Mouse (Mus musculus): ENCODE data around the gene Opcml.

Gene Opcml

GRCm38 (mm10) chr9:28121858-28122257 is 331.3 kb downstream of the Opcml start:
- no peaks in the 10 kb centered on the region for H3K4me1 ChIP-seq (replicated peaks; ENCODE audit: low read depth, low read length)
- no peak overlapping the region for H3K4me3 ChIP-seq (replicated peaks; ENCODE audit: low read length)
- no peaks in the 10 kb centered on the region for H3K36me3 ChIP-seq (ENCODE audit: insufficient read depth, low read length)
- no peaks in the 10 kb centered on the region for H3K9me3 ChIP-seq (ENCODE audit: low read length)
- TF ChIP-seq CTCF (conservative IDR thresholded peaks at IDR 0.05; ENCODE audit: low read length), result no peak
- TF ChIP-seq NANOG (IDR thresholded peaks at IDR 0.05; ENCODE audit: borderline replicate concordance, low read length), result no peak
- no peak for TF ChIP-seq POU5F1 (IDR thresholded peaks at IDR 0.05; ENCODE audit: borderline replicate concordance, low read length)
- no peaks in the 10 kb centered on the region for H3K27me3 ChIP-seq (ENCODE audit: insufficient read depth, low read length)

DNA sequence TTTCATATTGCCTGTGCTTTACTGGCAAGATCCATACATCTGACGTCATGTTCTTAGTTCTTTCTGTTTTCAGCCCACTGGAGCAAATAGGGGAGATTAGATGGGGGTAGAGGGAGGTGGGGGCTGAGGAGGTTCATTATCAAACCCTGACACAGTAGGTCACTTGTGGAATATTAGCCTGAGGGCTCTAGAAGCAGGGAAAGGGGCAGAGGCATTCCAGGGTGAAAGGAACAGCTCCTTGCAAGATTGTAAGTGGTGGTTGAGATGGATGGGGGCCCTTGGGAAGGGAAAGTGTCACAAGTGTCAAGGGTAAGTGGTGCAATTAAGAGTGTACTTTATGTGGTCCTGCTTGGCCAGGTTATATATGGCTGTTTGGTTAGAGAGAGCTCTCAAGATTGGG is 338.2 kb downstream of the Opcml start:
- no peaks in the 10 kb centered on the region for H3K36me3 ChIP-seq (ENCODE audit: insufficient read depth, low read length)
- H3K9me3 ChIP-seq (ENCODE audit: low read length), result no peaks in the 10 kb centered on the region
- TF ChIP-seq NANOG (IDR thresholded peaks at IDR 0.05; ENCODE audit: borderline replicate concordance, low read length) (no peak), CTCF (conservative IDR thresholded peaks at IDR 0.05; ENCODE audit: low read length) (no peak), POU5F1 (IDR thresholded peaks at IDR 0.05; ENCODE audit: borderline replicate concordance, low read length) (no peak)
- no peak overlapping the region for H3K4me3 ChIP-seq (replicated peaks; ENCODE audit: low read length)
- H3K27me3 ChIP-seq (ENCODE audit: insufficient read depth, low read length), result no peaks in the 10 kb centered on the region
- no peaks in the 10 kb centered on the region for H3K4me1 ChIP-seq (replicated peaks; ENCODE audit: low read depth, low read length)

DNA sequence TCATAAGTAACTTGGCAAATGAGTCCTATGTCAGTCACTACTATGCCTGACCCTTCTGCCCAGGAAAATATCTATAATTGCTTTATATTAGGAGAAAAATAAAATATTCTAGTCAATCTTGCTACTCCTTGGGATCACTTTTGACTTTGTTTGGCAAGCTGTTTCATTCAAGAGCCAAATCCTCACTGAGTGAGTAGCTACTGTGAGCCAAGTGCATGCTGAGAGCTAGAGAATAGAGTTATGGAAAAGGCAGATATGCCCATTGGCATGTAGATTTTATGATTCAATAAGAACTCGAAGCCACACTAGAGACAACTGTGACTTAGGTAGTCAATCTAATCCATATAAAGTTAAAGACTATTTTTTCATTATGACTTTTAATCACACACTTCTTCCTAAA is 340.9 kb downstream of the Opcml start:
- no peak overlapping the region for H3K4me3 ChIP-seq (replicated peaks; ENCODE audit: low read length)
- TF ChIP-seq POU5F1 (IDR thresholded peaks at IDR 0.05; ENCODE audit: borderline replicate concordance, low read length) (no peak), NANOG (IDR thresholded peaks at IDR 0.05; ENCODE audit: borderline replicate concordance, low read length) (no peak), CTCF (conservative IDR thresholded peaks at IDR 0.05; ENCODE audit: low read length) (no peak)
- H3K9me3 ChIP-seq (ENCODE audit: low read length), result no peaks in the 10 kb centered on the region
- H3K4me1 ChIP-seq (replicated peaks; ENCODE audit: low read depth, low read length), result no peaks in the 10 kb centered on the region
- H3K27me3 ChIP-seq (ENCODE audit: insufficient read depth, low read length), result no peaks in the 10 kb centered on the region
- H3K36me3 ChIP-seq (ENCODE audit: insufficient read depth, low read length), result no peaks in the 10 kb centered on the region

DNA sequence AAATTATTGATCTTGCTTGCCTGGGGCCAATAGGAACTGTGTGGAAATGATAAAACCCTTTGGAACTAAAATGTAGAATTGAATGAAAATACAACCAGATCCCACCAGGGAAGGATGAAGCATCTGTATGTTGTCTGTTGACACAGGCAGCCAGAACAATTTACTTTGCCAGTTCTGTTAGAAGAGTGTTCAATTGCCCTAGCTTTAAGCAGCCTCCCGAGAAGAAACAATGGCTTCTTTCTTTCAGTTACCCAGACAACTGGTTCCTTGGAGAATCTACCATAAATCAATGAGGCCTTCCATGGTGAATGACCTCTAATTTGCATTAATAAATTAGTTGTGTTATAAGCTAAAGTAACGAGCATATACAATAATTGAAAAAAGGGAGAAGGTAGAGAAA is 346.0 kb downstream of the Opcml start:
- no peaks in the 10 kb centered on the region for H3K36me3 ChIP-seq (ENCODE audit: insufficient read depth, low read length)
- no peak overlapping the region for H3K4me3 ChIP-seq (replicated peaks; ENCODE audit: low read length)
- no peaks in the 10 kb centered on the region for H3K9me3 ChIP-seq (ENCODE audit: low read length)
- H3K4me1 ChIP-seq (replicated peaks; ENCODE audit: low read depth, low read length), result no peaks in the 10 kb centered on the region
- TF ChIP-seq CTCF (conservative IDR thresholded peaks at IDR 0.05; ENCODE audit: low read length), result no peak
- no peak for TF ChIP-seq POU5F1 (IDR thresholded peaks at IDR 0.05; ENCODE audit: borderline replicate concordance, low read length)
- no peak for TF ChIP-seq NANOG (IDR thresholded peaks at IDR 0.05; ENCODE audit: borderline replicate concordance, low read length)
- H3K27me3 ChIP-seq (ENCODE audit: insufficient read depth, low read length), result no peaks in the 10 kb centered on the region

DNA sequence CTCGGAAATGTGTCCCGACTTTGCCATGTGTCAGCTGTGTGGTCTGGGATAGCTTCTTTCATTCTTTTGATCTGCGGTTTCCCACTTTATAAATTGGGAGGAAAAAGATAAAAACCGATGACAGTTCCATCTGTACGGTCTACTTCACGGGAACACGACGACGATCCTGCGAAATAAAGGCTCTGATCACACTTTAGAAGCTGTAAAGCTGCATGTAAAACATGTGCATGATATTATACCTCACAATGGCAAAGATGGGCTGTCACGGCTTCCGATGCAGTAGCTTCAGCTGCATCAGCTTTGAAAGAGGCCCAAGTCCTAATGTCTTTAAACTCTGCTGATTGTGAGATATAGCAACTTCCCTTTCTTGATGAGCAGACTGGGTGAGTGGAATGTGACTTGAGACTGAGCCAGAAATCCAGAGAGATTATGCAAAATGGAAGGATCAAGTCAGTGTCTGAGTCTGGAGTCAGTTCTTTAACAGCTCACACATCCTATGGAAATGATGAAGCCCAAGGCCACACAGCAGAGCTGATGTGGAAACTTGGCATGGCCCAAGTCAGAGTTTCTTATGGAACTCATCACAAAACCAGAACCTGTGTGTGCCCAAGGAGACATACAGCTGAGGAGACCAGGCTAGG is 349.5 kb downstream of the Opcml start:
- Histone ChIP-seq H3K9me3 (ENCODE audit: low read length) (no peaks in the 10 kb centered on the region), H3K4me3 (replicated peaks; ENCODE audit: low read length) (no peak overlapping the region), H3K27me3 (ENCODE audit: insufficient read depth, low read length) (no peaks in the 10 kb centered on the region), H3K36me3 (ENCODE audit: insufficient read depth, low read length) (no peaks in the 10 kb centered on the region), H3K4me1 (replicated peaks; ENCODE audit: low read depth, low read length) (no peaks in the 10 kb centered on the region)
- TF ChIP-seq NANOG (IDR thresholded peaks at IDR 0.05; ENCODE audit: borderline replicate concordance, low read length) (no peak), CTCF (conservative IDR thresholded peaks at IDR 0.05; ENCODE audit: low read length) (no peak), POU5F1 (IDR thresholded peaks at IDR 0.05; ENCODE audit: borderline replicate concordance, low read length) (no peak)

DNA sequence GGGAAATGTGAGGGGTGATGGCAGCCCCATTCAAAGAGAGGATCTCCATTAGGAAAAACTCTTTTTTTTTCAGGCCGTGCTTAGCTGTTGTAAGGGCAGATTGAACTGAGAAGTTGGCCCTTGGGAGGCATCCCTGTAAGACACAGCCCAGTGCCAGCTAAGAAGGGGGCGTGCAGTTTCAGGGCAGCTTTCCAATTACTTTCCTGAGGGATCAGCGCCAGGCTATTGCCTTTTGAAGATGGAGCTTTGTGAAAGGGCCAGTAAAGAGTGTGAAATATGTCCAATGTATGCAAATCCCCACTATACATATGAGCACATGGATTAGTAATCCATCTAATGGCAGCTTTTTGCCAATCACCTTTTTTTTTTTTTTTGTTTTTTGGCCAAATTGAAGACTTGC is 358.9 kb downstream of the Opcml start:
- no peak overlapping the region for H3K4me3 ChIP-seq (replicated peaks; ENCODE audit: low read length)
- H3K27me3 ChIP-seq (ENCODE audit: insufficient read depth, low read length), result no peaks in the 10 kb centered on the region
- no peaks in the 10 kb centered on the region for H3K9me3 ChIP-seq (ENCODE audit: low read length)
- TF ChIP-seq CTCF (conservative IDR thresholded peaks at IDR 0.05; ENCODE audit: low read length) (no peak), NANOG (IDR thresholded peaks at IDR 0.05; ENCODE audit: borderline replicate concordance, low read length) (no peak), POU5F1 (IDR thresholded peaks at IDR 0.05; ENCODE audit: borderline replicate concordance, low read length) (no peak)
- H3K36me3 ChIP-seq (ENCODE audit: insufficient read depth, low read length), result no peaks in the 10 kb centered on the region
- no peaks in the 10 kb centered on the region for H3K4me1 ChIP-seq (replicated peaks; ENCODE audit: low read depth, low read length)

GRCm38 (mm10) chr9:28153748-28154147 is 363.2 kb downstream of the Opcml start:
- H3K36me3 ChIP-seq (ENCODE audit: insufficient read depth, low read length), result no peaks in the 10 kb centered on the region
- no peak for TF ChIP-seq POU5F1 (IDR thresholded peaks at IDR 0.05; ENCODE audit: borderline replicate concordance, low read length)
- no peak for TF ChIP-seq NANOG (IDR thresholded peaks at IDR 0.05; ENCODE audit: borderline replicate concordance, low read length)
- TF ChIP-seq CTCF (conservative IDR thresholded peaks at IDR 0.05; ENCODE audit: low read length), result no peak
- H3K4me3 ChIP-seq (replicated peaks; ENCODE audit: low read length), result no peak overlapping the region

GRCm38 (mm10) chr9:28157092-28157491 is 366.5 kb downstream of the Opcml start:
- H3K4me1 ChIP-seq (replicated peaks; ENCODE audit: low read depth, low read length), result no peaks in the 10 kb centered on the region
- no peaks in the 10 kb centered on the region for H3K27me3 ChIP-seq (ENCODE audit: insufficient read depth, low read length)
- TF ChIP-seq CTCF (conservative IDR thresholded peaks at IDR 0.05; ENCODE audit: low read length) (no peak), NANOG (IDR thresholded peaks at IDR 0.05; ENCODE audit: borderline replicate concordance, low read length) (no peak), POU5F1 (IDR thresholded peaks at IDR 0.05; ENCODE audit: borderline replicate concordance, low read length) (no peak)
- no peaks in the 10 kb centered on the region for H3K9me3 ChIP-seq (ENCODE audit: low read length)
- H3K4me3 ChIP-seq (replicated peaks; ENCODE audit: low read length), result no peak overlapping the region
- no peaks in the 10 kb centered on the region for H3K36me3 ChIP-seq (ENCODE audit: insufficient read depth, low read length)

More at GRCm38 (mm10) chr9:28153748-28154147, 363.2 kb downstream of the Opcml start:
- no peaks in the 10 kb centered on the region for H3K4me1 ChIP-seq (replicated peaks; ENCODE audit: low read depth, low read length)
- H3K27me3 ChIP-seq (ENCODE audit: insufficient read depth, low read length), result no peaks in the 10 kb centered on the region
- H3K9me3 ChIP-seq (ENCODE audit: low read length), result no peaks in the 10 kb centered on the region

GRCm38 (mm10) chr9:28160953-28161352 is 370.4 kb downstream of the Opcml start:
- Histone ChIP-seq H3K9me3 (ENCODE audit: low read length) (no peaks in the 10 kb centered on the region), H3K27me3 (ENCODE audit: insufficient read depth, low read length) (no peaks in the 10 kb centered on the region), H3K4me3 (replicated peaks; ENCODE audit: low read length) (no peak overlapping the region), H3K4me1 (replicated peaks; ENCODE audit: low read depth, low read length) (no peaks in the 10 kb centered on the region), H3K36me3 (ENCODE audit: insufficient read depth, low read length) (no peaks in the 10 kb centered on the region)
- no peak for TF ChIP-seq NANOG (IDR thresholded peaks at IDR 0.05; ENCODE audit: borderline replicate concordance, low read length)
- no peak for TF ChIP-seq POU5F1 (IDR thresholded peaks at IDR 0.05; ENCODE audit: borderline replicate concordance, low read length)
- TF ChIP-seq CTCF (conservative IDR thresholded peaks at IDR 0.05; ENCODE audit: low read length), result no peak
